Mouse (Mus musculus) bone marrow macrophage, adult 2 months (primary cell): Measurements from ENCODE around the gene Tenm4. TPM values are rescaled to one million over a fixed set of nuclear protein-coding genes. Genes with fewer than 3 reads are reported as not detected.
"Not testable (repeated sequence)": the region's sequence is repeated elsewhere in the genome, so short reads cannot be mapped to it uniquely, and the experiment has no call there.

Experiments used
- H3K27ac ChIP-seq: 2 replicates; pipeline ENCODE4 v1.5.1; 2012; ENCODE audit warnings: low read depth, low read length; ENCODE audit not compliant: insufficient read depth
- H3K4me1 ChIP-seq: 2 replicates; pipeline ENCODE4 v1.6.1; 2012; ENCODE audit warnings: low read length; ENCODE audit not compliant: control insufficient read depth, insufficient read depth
- H3K4me3 ChIP-seq: 2 replicates; pipeline ENCODE4 v1.5.1; 2012; ENCODE audit warnings: mild to moderate bottlenecking, low read length, moderate library complexity; ENCODE audit not compliant: insufficient read depth
- CTCF ChIP-seq: IDR thresholded peaks from 2 replicates; pipeline ENCODE4 v1.5.1; 2012; ENCODE audit warnings: low read depth, mild to moderate bottlenecking, low read length, moderate library complexity
- POLR2A ChIP-seq: IDR thresholded peaks from 2 replicates; pipeline ENCODE4 v1.6.1; 2012; ENCODE audit warnings: mild to moderate bottlenecking, low read depth, low read length, borderline replicate concordance
- polyA plus RNA-seq: library from polyadenylated mRNA; stranded (reverse); fragments of >200 nt; gene quantifications from 2 replicates; pipeline ENCODE4 v1.2.4, GENCODE M21; 2012; ENCODE audit not compliant: missing spikeins, insufficient read depth, insufficient read length

Tenm4 gene
- polyA plus RNA-seq, 1 experiment, result not detected

DNA sequence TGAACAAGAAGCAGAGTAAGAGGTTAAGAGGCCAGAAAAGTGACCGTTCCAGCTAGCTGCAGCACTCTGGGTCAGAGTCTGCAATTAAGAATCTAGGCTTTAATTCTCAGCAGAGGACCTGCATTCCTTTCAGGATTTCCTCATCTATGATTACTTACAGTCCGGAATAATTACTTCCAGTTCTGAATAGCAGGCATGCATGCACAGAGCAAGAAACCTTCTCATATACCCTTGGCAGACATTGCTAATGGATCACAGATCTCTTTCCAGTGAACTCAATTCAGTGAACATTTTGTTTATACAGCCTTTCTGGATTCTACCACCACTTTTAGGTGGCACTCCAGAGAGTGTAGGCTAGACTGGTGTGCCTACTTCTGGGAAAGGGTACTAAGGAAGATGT lies 434.3 kb downstream of the Tenm4 start:
- TF ChIP-seq CTCF (no peak), POLR2A (no peak)
- Histone ChIP-seq H3K4me1 (no peaks in the 10 kb centered on the region), H3K27ac (no peak overlapping the region), H3K4me3 (no peak overlapping the region)

DNA sequence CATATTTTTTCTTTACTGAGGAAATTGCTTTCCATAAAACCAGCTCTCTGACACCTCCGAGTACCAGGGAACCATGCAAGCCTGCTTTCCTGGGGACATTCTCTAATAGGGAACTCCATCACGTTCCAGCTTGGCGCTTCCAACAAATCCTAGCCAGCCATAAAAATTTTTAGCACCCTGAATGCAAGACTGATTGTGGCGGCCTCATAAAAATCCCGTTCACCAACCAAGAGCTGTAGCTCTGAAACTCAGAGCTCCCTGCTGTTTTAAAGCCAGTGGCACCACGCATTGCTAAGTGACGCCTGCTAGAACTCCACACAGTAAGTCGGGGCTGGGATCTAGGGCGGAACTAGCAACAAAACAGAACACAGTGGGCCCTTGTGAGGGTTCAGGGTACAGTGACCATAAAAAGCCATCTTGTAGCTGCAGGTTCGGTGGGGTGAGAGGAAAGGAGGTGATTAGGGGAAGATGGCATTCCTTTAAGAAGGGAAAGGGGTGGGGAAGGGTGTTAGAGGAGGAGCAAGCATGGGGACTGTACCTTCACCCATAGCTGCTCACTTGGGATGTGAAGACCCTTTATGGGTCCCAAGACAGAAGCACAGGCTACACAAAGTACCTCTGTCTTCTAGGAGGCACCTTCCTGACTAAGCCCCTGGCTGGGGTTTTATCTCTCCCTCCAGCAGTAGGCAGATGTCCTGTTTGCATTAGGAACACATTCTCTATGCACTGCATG lies 439.0 kb downstream of the Tenm4 start:
- Histone ChIP-seq H3K4me1 (no peaks in the 10 kb centered on the region), H3K27ac (no peak overlapping the region), H3K4me3 (no peak overlapping the region)
- no peak for TF ChIP-seq CTCF
- TF ChIP-seq POLR2A, result no peak

DNA sequence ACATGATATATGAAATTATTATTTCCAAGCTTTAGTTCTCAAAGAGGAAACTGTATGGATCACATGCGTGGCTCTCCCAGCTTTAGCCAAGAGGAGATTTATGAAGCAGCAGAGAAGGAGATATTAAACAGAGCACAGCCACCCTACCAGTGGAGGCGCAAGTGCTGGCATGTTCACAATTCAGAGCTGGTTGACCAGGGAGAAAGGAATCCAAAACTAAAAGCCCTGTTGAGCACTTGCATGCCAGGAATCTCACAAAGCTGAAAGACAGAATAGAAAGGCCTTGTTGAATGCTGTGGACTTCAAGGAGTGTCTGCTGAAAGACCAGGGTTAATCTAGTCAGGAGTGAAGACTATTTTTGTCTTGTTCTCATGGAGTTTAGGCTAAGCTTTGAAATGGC lies 446.3 kb downstream of the Tenm4 start:
- Histone ChIP-seq H3K27ac (no peak overlapping the region), H3K4me3 (no peak overlapping the region), H3K4me1 (no peaks in the 10 kb centered on the region)
- no peak for TF ChIP-seq CTCF
- TF ChIP-seq POLR2A, result no peak

DNA sequence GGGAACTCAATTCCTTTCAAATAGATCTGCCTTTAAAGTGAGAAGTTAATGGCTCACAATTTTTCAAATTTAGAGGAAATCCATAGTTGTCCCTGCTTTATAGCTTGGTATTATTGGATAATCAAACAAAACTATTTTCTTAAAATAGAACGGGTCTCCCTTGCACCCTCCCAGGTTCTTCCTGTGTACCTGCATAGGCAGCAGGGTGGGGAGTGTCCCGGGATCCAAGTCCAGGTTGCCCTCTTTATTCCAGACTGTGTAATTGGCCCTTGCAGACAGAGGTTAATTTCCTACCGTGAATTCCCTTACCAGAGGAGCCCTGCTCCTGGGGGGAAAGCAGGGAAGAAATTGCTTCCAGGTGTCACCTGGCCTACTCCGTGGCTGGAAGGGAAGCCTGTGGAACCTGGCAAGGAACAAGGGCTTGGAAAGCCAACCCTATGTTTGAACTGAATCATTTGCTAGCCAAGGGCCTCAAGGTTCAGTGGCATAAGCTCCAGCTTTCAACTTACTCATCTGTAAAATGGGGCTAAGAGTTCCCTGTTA lies 449.0 kb downstream of the Tenm4 start:
- TF ChIP-seq CTCF (no peak), POLR2A (no peak)
- H3K4me1 ChIP-seq, result no peaks in the 10 kb centered on the region
- H3K4me3 ChIP-seq, result no peak overlapping the region
- no peak overlapping the region for H3K27ac ChIP-seq

GRCm38 (mm10) chr7:96626338-96626737 lies 455.3 kb downstream of the Tenm4 start:
- no peak for TF ChIP-seq POLR2A
- no peak for TF ChIP-seq CTCF
- Histone ChIP-seq H3K4me1 (no peaks in the 10 kb centered on the region), H3K4me3 (no peak overlapping the region), H3K27ac (no peak overlapping the region)

GRCm38 (mm10) chr7:96630551-96630950 lies 459.5 kb downstream of the Tenm4 start:
- H3K4me1 ChIP-seq, H3K27ac ChIP-seq, H3K4me3 ChIP-seq: not testable (repeated sequence)

GRCm38 (mm10) chr7:96633008-96633407 lies 462.0 kb downstream of the Tenm4 start:
- Histone ChIP-seq H3K27ac (no peak overlapping the region), H3K4me3 (no peak overlapping the region), H3K4me1 (no peaks in the 10 kb centered on the region)
- TF ChIP-seq POLR2A, result no peak
- no peak for TF ChIP-seq CTCF

GRCm38 (mm10) chr7:96635830-96636440 lies 464.9 kb downstream of the Tenm4 start:
- no peaks in the 10 kb centered on the region for H3K4me1 ChIP-seq
- TF ChIP-seq CTCF (no peak), POLR2A (no peak)
- H3K4me3 ChIP-seq, result no peak overlapping the region
- no peak overlapping the region for H3K27ac ChIP-seq

DNA sequence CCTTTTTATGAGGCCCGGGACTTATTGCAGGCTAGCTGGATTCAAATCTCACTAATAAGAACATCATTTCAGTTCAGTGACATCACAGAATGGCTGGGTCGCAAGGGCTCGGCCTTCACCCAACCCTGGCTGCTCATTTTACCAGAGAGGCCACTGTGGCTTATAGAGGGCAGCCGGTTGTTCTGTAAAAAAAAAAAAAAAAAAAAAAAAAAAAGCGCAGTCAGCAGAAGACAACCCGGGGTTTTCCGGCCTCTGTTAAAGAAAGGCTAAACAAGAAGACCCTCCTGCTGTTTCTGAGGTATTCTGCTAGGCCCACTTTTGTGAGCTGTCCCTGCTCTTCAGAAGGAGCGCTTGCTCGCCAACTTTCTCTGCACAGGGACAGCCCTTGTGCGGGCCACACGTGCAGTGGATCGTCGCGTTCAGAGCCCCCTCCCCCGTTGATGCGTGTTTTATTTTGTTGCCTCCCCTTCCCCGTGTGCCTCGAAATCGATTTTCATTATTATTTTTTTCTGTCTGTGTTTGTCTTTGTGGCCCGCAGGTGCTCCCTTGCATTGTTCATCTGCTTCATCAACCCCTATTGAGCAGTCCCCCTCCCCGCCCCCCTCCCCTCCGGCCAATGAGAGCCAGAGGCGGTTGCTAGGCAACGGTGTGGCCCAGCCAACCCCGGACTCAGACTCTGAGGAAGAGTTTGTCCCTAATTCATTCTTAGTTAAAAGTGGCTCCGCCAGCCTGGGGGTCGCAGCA lies 472.6 kb downstream of the Tenm4 start:
- TF ChIP-seq POLR2A, result no peak
- no peak for TF ChIP-seq CTCF
- Histone ChIP-seq H3K27ac (no peak overlapping the region), H3K4me1 (no peaks in the 10 kb centered on the region), H3K4me3 (no peak overlapping the region)

GRCm38 (mm10) chr7:96644205-96644531 lies 473.1 kb downstream of the Tenm4 start:
- TF ChIP-seq CTCF (no peak), POLR2A (no peak)
- H3K4me3 ChIP-seq, result no peak overlapping the region
- H3K27ac ChIP-seq, result no peak overlapping the region
- H3K4me1 ChIP-seq, result no peaks in the 10 kb centered on the region
